ENCODE assay signal across 11 mouse cellular contexts in the genomic region with DNA sequence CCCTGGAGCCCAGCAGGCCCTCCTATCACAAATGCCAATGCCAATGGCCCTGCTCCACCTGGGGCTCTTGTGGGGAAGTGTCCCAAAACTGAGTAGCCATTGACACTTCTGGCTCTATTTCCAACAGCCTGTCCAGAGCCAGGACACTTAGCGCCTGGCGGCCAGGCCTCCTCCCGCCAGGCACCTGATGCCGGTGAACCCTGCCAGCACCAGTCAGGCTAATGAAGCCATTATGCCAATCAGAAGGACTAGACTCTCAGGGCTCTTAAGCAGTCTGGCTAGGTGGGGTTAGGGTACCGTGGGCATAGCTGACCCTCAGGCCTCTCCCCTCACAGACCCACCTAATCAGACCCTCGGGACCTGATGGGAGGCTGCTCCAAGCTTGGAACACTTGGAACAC. TPM values are rescaled to one million over a fixed set of nuclear protein-coding genes. Genes with fewer than 3 reads are reported as not detected.
DNase-seq lines count a peak whose midpoint lies in the region; ATAC-seq and TF ChIP-seq lines count a peak whose summit lies in the region.
"Had no signal": no experiment of that assay in that cellular context is flagged by ENCODE, and none has a peak within 500 bp of the region (broad histone marks: within the 10 kb centered on the region; RNA-seq: fewer than 3 reads in every experiment).

No protein-coding gene starts in this region.

- no peak for TF ChIP-seq CTCF in thymus, adult 2 months (IDR thresholded peaks at IDR 0.05; ENCODE audit: borderline replicate concordance, control insufficient read depth, extremely low read depth, insufficient read depth, low read length, poor library complexity)

- H3K9me3 ChIP-seq in forebrain, embryonic 15.5 days, result no peaks in the 10 kb centered on the region
- H3K9me3 ChIP-seq in forebrain, embryonic 14.5 days (replicated peaks; ENCODE audit: control insufficient read depth, low read length), result no peaks in the 10 kb centered on the region
- H3K9me3 ChIP-seq in limb, embryonic 10.5 days (replicated peaks), result no peaks in the 10 kb centered on the region

- no peak for TF ChIP-seq POLR2A in thymus, adult 2 months (IDR thresholded peaks at IDR 0.05; ENCODE audit: control insufficient read depth, extremely low read depth, insufficient read depth, low read length, poor library complexity)

- H3K9ac ChIP-seq in forebrain, embryonic 15.5 days (replicated peaks), result 0 out of 2 replicates have a peak overlapping the region, but pooled peaks have one; percentile 5
- H3K9ac ChIP-seq in forebrain, embryonic 14.5 days (ENCODE audit: low read length), result no peak overlapping the region
- H3K9ac ChIP-seq: lung, embryonic 14.5 days had no signal

- H3K27ac ChIP-seq in forebrain, embryonic 15.5 days (replicated peaks), result 0 out of 2 replicates have a peak overlapping the region, but pooled peaks have one; percentile 92
- H3K27ac ChIP-seq in forebrain, embryonic 14.5 days (ENCODE audit: low read depth, low read length), result no peak overlapping the region
- H3K27ac ChIP-seq in limb, embryonic 10.5 days, result peak overlapping the region; percentile 86
- no peak overlapping the region for H3K27ac ChIP-seq in thymus, adult 2 months (ENCODE audit: control insufficient read depth, insufficient read depth, low read length)
- H3K27ac ChIP-seq: kidney, postnatal 0 days had no signal

- H3K4me1 ChIP-seq in forebrain, embryonic 15.5 days, result peaks cover 34% of the 10 kb centered on the region
- peaks cover 16% of the 10 kb centered on the region for H3K4me1 ChIP-seq in forebrain, embryonic 14.5 days (ENCODE audit: control insufficient read depth, insufficient read depth, low read length)
- peaks cover 73% of the 10 kb centered on the region for H3K4me1 ChIP-seq in limb, embryonic 10.5 days
- 0 out of 2 replicates have a peak, but pooled peaks cover under 1% of the 10 kb centered on the region for H3K4me1 ChIP-seq in thymus, adult 2 months (replicated peaks; ENCODE audit: control insufficient read depth, insufficient read depth, low read length)

- no peak for DNase-seq in forebrain, embryonic 14.5 days (ENCODE audit: low spot score)
- DNase-seq in left cerebral cortex, postnatal 4 days, result peak; percentile 74
- no peak for DNase-seq in left cerebral cortex, postnatal 14 days (ENCODE audit: low spot score in 2 of 2)
- DNase-seq in cerebellum, adult 9-11 months, result peak; percentile 59
- DNase-seq in limb, embryonic 10.5 days (ENCODE audit: low spot score), result no peak
- DNase-seq in thymus, adult 2 months, result no peak

- no peak overlapping the region for H3K4me3 ChIP-seq in forebrain, embryonic 15.5 days
- no peak overlapping the region for H3K4me3 ChIP-seq in forebrain, embryonic 14.5 days (ENCODE audit: low read depth, low read length)
- H3K4me3 ChIP-seq in limb, embryonic 10.5 days, result no peak overlapping the region
- H3K4me3 ChIP-seq in thymus, adult 2 months (ENCODE audit: control insufficient read depth, insufficient read depth, low read length), result no peak overlapping the region

- H3K4me2 ChIP-seq in forebrain, embryonic 15.5 days (replicated peaks), result no peak overlapping the region
- no peak overlapping the region for H3K4me2 ChIP-seq in forebrain, embryonic 14.5 days (ENCODE audit: low read length)
- H3K4me2 ChIP-seq: lung, embryonic 14.5 days had no signal

- 47% methylated on average over 6 of the region's 6 CpGs for WGBS in forebrain, embryonic 15.5 days
- 60% methylated on average over 6 of the region's 6 CpGs for WGBS in forebrain, embryonic 14.5 days
- WGBS in limb, embryonic 10.5 days, result 90% methylated on average over 6 of the region's 6 CpGs
- WGBS in thymus, adult 2 months, result 96% methylated on average over 6 of the region's 6 CpGs

- H3K27me3 ChIP-seq in forebrain, embryonic 15.5 days, result no peaks in the 10 kb centered on the region
- H3K27me3 ChIP-seq in forebrain, embryonic 14.5 days (replicated peaks; ENCODE audit: control insufficient read depth, insufficient read depth, low read length), result no peaks in the 10 kb centered on the region
- H3K27me3 ChIP-seq in limb, embryonic 10.5 days (ENCODE audit: low read depth, poor library complexity, severe bottlenecking), result no peaks in the 10 kb centered on the region
- H3K27me3 ChIP-seq in thymus, adult 2 months (ENCODE audit: control insufficient read depth, insufficient read depth, low read length), result no peaks in the 10 kb centered on the region

- intact Hi-C loops in left cerebral cortex, postnatal 4 days (cut with DNase I), result no loop called here
- intact Hi-C loops in left cerebral cortex, postnatal 14 days (cut with DNase I), result no loop called here

- no peak for ATAC-seq in forebrain, embryonic 15.5 days (replicated peaks)
- ATAC-seq in forebrain, embryonic 14.5 days, result no peak
- no peak for ATAC-seq in erythroid progenitor cell, adult 5-6 weeks (replicated peaks; ENCODE audit: low FRiP score, poor library complexity, severe bottlenecking)

- no peaks in the 10 kb centered on the region for H3K36me3 ChIP-seq in forebrain, embryonic 15.5 days
- H3K36me3 ChIP-seq in forebrain, embryonic 14.5 days (ENCODE audit: control insufficient read depth, insufficient read depth, low read length), result no peaks in the 10 kb centered on the region
- no peaks in the 10 kb centered on the region for H3K36me3 ChIP-seq in limb, embryonic 10.5 days
- H3K36me3 ChIP-seq in thymus, adult 2 months (ENCODE audit: control insufficient read depth, insufficient read depth, low read length), result no peaks in the 10 kb centered on the region

RNA-seq across cellular contexts. Expression of a gene that starts 1.9 kb away (rescaled TPM):
- 0.97 and 1.3 TPM in 2 replicates for polyA plus RNA-seq in forebrain, embryonic 15.5 days (2015; fragmentation: Nextera tagmentation; extraction: Ambion mirVana)
- polyA plus RNA-seq in forebrain, embryonic 14.5 days (2014; fragmentation: Nextera tagmentation; extraction: Ambion mirVana), result 0.75 and 1.4 TPM in 2 replicates
- under 1 TPM; 0.42 to 0.44 TPM for total RNA-seq in left cerebral cortex, postnatal 4 days (2021)
- under 1 TPM in 1 of 2 experiments, not detected in 1; 0.80 TPM for total RNA-seq in left cerebral cortex, postnatal 14 days (2021)
- 0.35 and 0.74 TPM in 2 replicates for polyA plus RNA-seq in limb, embryonic 10.5 days (2016; fragmentation: Nextera tagmentation; extraction: Ambion mirVana)
- total RNA-seq in erythroid progenitor cell, adult 5-6 weeks (2015; ENCODE audit: low replicate concordance), result not detected in 2 replicates
- total RNA-seq in erythroid progenitor cell, adult 5-6 weeks (2017; ENCODE audit: low replicate concordance), result not detected in 2 replicates
- polyA plus RNA-seq in thymus, adult 2 months (2012; rRNA removed), result 0.19 and 0.37 TPM in 2 replicates
- total RNA-seq: monocyte, adult 5-6 weeks had no signal

RNA-seq across cellular contexts. Expression of a gene that starts 11.0 kb away (rescaled TPM):
- polyA plus RNA-seq in forebrain, embryonic 15.5 days (2015; fragmentation: Nextera tagmentation; extraction: Ambion mirVana), result 3,835 and 3,917 TPM in 2 replicates
- 3,852 and 3,863 TPM in 2 replicates for polyA plus RNA-seq in forebrain, embryonic 14.5 days (2014; fragmentation: Nextera tagmentation; extraction: Ambion mirVana)
- total RNA-seq in left cerebral cortex, postnatal 4 days (2021), result 1,000 to 10,000 TPM; 3,514 to 3,537 TPM
- 1,000 to 10,000 TPM; 1,748 to 1,778 TPM for total RNA-seq in left cerebral cortex, postnatal 14 days (2021)
- polyA plus RNA-seq in limb, embryonic 10.5 days (2016; fragmentation: Nextera tagmentation; extraction: Ambion mirVana), result 3,099 and 3,197 TPM in 2 replicates
- 531 and 597 TPM in 2 replicates for total RNA-seq in erythroid progenitor cell, adult 5-6 weeks (2015; ENCODE audit: low replicate concordance)
- 282 and 330 TPM in 2 replicates for total RNA-seq in erythroid progenitor cell, adult 5-6 weeks (2017; ENCODE audit: low replicate concordance)
- polyA plus RNA-seq in thymus, adult 2 months (2012; rRNA removed), result 1,233 and 1,455 TPM in 2 replicates

RNA-seq across cellular contexts. Expression of a gene that starts 19.2 kb away (rescaled TPM):
- 72.1 and 74.1 TPM in 2 replicates for polyA plus RNA-seq in forebrain, embryonic 15.5 days (2015; fragmentation: Nextera tagmentation; extraction: Ambion mirVana)
- polyA plus RNA-seq in forebrain, embryonic 14.5 days (2014; fragmentation: Nextera tagmentation; extraction: Ambion mirVana), result 51.7 and 71.1 TPM in 2 replicates
- total RNA-seq in left cerebral cortex, postnatal 4 days (2021), result 100 to 1,000 TPM in 1 of 2 experiments, 10 to 100 TPM in 1; 94.5 to 100 TPM
- total RNA-seq in left cerebral cortex, postnatal 14 days (2021), result 10 to 100 TPM; 30.4 to 35.9 TPM
- 34.2 and 40.6 TPM in 2 replicates for polyA plus RNA-seq in limb, embryonic 10.5 days (2016; fragmentation: Nextera tagmentation; extraction: Ambion mirVana)
- total RNA-seq in erythroid progenitor cell, adult 5-6 weeks (2015; ENCODE audit: low replicate concordance), result 6.1 and 8.0 TPM in 2 replicates
- 2.0 and 9.4 TPM in 2 replicates for total RNA-seq in erythroid progenitor cell, adult 5-6 weeks (2017; ENCODE audit: low replicate concordance)
- 59.7 and 64.4 TPM in 2 replicates for polyA plus RNA-seq in thymus, adult 2 months (2012; rRNA removed)

Comparison
In these comparisons a context has a peak if more than half of its experiments do, and no peak if none do; other contexts are left out.
1. H3K27ac ChIP-seq: peak in forebrain, embryonic 15.5 days (single experiment) and limb, embryonic 10.5 days (single experiment); none in forebrain, embryonic 14.5 days (single experiment) and thymus, adult 2 months (single experiment).
2. DNase-seq: peak in left cerebral cortex, postnatal 4 days (single experiment) and cerebellum, adult 9-11 months (single experiment); none in forebrain, embryonic 14.5 days (single experiment), left cerebral cortex, postnatal 14 days (0 of 2), limb, embryonic 10.5 days (single experiment) and thymus, adult 2 months (single experiment).